ENCODE assay signal across 8 mouse cellular contexts in the genomic region with DNA sequence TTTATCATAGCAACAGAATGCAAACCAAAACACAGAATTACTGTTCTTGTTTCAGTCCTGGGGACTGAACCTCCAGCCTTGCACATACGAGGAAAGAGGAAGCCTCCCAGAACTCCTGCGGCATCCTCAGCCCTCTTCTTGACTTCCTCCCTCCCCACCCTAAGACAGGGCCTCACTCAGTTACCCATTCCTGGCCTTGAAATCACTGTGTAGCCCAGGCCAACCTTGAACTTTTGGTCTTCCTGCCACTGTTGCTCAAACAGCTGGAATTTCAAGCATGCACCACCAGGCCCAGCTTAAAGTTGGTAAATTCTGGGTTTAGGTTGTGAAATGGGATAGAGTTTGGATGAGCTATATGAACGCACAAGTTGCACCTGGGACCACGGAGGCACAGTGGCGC.
"Had no signal": no experiment of that assay in that cellular context is flagged by ENCODE, and none has a peak within 500 bp of the region (broad histone marks: within the 10 kb centered on the region; RNA-seq: fewer than 3 reads in every experiment).

No protein-coding gene starts in this region.

- DNase-seq: kidney, adult 2 months; kidney, postnatal 25 days; lung, postnatal 14 days; midbrain, embryonic 14.5 days; spleen, adult 18-20 months; thymus, adult 2 months; thymus, postnatal 36 days had no signal

- ATAC-seq: liver, embryonic 12.5 days had no signal
